Mouse (Mus musculus): ENCODE results near the gene Tomm20l.
"Not testable (repeated sequence)": the region's sequence is repeated elsewhere in the genome, so short reads cannot be mapped to it uniquely, and the experiment has no call there.

Gene Tomm20l

DNA sequence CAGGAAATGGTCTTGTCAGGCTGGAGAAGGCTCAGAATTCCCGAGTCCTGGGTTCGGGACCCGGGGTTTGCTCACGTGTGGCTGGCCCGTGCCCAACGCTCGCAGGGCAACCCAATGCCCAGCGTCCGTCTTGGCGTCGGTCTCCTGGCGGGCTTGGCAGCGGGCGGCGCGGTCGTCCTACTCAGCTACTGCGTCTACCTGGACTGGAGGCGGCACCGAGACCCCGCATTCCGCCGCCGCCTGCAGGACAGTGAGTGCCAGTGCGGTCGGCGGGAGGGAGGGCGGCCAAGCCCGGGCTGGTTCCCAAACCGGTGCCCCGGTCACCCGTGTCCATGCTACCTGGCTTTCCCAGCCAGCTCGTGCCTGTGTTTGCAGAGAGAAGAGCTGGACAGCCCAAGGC is at the start of gene Tomm20l:
Tomm20l (plus strand) TSS at position 98 of the 400 bp plus-strand sequence.
- peak in 1 of 2 experiments; percentile 7 for DNase-seq (ENCODE audit: low spot score in 2 of 2)

DNA sequence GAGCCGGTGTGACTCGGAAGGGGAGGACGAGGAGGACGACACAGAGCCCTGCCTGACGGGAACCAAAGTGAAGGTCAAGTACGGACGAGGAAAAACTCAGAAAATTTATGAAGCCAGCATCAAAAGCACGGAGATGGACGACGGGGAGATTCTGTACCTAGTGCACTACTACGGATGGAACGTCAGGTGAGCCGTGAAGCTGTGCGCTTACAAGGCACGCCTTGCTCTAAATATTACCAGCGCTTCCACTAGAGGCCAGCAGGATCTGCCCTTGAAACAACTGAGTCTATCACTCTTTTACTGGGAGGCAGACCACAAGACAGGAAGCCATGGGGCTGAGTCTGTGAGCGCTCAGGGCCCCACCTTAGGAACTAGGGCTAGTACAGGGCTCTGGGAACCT is 41.4 kb upstream of the Tomm20l start:
- DNase-seq (ENCODE audit: low spot score in 2 of 2): no peak

DNA sequence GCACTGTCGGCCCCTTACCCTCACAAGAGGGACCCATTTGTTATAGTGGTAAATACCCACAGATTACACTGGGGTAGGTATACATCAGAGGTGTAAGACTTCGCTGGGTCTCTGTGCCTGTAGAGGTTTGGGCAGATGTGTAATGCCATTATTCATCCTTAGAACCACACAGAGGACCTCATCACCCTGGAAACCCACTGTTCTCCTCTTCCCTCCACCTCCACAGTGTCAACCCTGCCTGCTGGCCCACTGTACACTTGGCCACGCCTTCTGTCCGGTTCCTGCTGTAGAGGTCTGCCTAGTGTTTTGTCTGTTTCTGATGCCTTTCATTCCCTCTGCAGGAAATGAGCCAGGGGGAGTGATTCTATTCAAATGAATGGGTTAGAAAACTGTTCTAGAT is 39.2 kb upstream of the Tomm20l start:
- no peak for DNase-seq (ENCODE audit: low spot score in 2 of 2)

DNA sequence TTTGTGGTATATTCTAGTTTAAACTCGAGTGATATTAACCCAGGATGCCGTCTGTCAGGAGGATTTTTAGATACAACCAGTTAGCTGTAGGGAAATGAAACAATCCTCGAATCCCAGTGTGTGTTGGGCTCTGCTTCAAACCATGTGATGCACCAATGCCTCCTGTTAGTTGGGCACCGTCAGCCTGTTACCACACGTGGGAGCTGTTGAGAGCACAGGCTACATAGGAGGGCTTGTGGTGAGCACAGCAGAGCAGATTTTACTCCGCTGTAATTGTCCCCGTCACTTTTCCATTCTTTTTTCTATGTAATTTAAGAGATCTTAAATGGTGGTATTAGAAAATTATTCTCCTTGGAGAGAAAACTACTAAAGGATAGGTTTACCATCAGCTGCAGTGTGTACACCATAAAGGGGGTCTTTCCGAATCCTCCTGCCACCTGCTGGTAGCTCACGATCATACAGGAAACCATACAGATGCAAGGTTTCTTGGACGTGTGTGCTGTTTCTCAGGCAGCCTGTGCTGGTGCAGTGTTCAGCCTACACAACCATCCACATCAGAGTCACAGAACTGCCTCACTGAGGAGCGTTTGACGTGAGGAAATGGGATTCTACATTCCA is 38.0 kb upstream of the Tomm20l start:
- no peak for DNase-seq (ENCODE audit: low spot score in 2 of 2)

DNA sequence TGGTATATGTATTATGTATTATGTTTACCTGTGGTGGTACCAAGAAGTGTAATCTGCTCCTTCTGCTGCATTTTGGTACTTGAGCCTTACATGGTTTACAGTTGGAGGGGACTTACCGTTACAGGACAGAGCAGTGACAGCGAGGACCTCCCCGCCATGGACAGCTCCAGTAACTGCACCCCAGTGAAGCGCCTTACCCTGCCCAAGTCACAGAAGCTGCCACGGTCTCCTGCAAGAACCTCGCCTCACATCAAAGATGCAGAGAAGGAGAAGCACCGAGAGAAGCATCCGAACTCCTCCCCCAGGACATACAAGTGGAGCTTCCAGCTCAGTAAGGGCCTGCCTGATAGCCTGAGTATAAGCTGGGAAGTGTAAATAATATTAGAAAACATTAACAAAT is 24.9 kb upstream of the Tomm20l start:
- DNase-seq (ENCODE audit: low spot score in 2 of 2): no peak

DNA sequence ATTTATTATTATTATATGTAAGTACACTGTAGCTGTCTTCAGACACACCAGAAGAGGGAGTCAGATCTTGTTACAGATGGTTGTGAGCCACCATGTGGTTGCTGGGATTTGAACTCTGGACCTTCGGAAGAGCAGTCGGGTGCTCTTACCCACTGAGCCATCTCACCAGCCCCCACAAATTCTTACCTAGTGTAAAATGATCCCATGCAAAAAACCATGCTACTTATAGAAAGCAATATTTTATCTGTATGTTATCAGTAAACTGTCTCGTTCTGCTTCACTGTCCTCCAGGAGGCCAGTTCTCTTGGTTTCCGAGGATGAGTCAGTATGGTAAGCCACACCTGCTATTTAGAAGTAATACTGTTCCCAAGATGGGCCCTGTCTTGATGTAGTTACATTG is 7.0 kb upstream of the Tomm20l start:
- DNase-seq (ENCODE audit: low spot score in 2 of 2): not testable (repeated sequence)

DNA sequence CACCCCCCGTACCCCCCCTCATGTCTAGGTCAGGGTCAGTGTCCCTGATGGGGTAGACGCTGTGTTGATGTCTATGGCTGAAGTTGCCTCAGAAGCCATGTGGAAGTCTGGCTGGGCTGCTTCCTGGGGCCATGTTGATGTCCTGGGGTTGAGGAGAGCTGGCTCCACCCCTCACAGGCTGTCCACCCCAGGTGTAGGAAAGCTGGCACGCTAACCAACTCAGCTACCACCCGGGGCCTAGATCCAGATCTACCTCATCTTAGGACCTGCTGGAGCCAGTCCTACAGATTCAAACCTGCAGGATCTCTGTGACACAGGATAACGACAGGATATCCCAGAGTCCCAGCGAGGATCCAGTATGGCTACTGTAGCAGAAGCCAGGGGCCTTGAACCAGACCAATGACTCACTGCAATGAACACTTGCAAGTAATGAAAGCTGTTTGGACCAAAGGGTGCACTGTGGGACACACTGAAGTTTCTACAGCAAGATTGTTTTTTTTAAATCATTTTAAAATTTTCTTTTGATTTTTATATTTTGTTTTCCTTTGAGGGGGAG is 3.9 kb upstream of the Tomm20l start:
- DNase-seq (ENCODE audit: low spot score in 2 of 2): no peak

DNA sequence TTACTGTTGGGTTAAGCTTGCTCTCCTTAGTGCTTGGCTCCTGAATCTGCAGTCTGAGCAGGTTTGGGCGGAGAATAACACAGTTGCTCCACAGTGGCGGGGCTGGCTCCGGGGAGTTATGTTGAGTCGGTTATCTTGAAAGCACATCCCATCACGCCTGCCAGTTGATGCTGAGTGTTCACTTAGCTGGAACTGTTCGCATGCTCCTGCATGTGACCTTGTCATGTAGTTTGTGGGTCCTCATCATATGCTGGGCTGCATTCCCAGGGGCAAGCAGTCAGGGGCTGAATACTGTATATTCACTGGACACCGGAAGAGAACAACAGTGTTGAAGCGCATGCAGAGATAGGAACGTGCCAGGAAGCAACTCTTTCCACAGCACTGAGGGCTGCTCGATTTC is 1.8 kb downstream of the Tomm20l start:
- DNase-seq (ENCODE audit: low spot score in 2 of 2): no peak

DNA sequence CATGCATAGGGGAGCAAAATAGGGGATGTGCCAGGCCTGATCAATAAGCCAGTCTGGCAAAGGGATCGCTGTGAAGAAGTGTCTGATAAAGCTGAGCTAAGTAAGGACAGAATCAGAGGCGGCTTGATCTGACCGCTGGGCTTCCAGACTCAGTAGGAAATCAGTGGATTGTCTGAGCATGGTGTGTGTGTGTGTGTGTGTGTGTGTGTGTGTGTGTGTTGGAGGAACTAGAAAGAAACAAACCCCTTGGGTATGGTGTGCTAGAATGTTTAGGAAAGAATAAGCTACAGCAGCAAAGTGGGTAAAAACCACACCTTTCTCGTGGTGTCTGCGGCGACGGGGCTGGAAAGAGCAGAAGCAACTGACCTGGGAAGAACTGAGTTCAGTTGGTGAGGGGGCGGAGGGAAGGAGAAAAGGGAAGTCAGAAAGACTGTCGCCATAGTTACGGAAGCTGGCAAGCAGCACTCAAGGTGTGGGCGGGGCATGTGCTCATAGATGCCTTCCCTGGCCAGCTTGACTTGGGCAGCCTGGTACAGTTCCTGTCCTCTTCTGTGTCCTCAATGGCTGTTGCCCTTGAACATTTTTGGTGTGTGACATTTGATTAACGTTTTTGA is 2.6 kb downstream of the Tomm20l start:
- DNase-seq (ENCODE audit: low spot score in 2 of 2): peak in 1 of 2 experiments; percentile 6

DNA sequence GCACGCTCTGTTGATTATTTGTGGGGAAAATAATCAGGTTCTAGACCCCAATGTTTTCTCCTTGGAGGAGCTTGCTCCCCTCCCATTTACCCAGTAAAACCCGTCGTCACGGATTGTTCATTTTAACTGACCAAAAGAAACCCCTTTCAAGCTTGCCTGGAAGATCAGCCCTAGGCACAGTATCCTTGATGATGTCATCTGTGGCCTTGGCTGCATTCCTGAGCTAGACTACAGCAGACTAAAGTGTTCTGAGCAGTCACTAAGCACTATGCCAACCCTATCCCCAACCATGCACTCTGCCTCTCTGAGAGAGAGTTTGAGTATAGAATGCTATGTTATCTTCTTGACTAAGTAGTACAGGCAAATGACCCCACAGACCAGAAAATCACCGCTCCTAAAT is 5.2 kb downstream of the Tomm20l start:
- no peak for DNase-seq (ENCODE audit: low spot score in 2 of 2)

DNA sequence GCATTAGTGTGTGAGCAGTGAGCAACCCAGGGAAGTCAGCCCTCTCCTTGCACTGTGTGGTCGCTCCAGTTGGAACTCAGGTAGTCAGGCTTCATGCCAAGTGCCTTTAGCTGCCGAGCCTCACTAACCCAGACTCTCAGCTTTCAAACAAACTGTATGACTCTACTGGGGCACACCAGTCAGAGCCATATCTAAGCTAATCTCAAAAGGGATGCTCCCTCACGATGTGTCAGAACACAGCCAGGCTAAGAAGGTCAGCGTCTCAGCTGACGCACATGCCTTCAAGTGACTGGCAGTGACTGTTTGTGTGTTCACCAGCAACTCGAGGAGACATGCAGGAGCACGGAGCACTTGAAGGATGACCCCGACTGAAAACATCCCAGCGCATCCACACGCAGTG is 11.5 kb downstream of the Tomm20l start:
- no peak for DNase-seq (ENCODE audit: low spot score in 2 of 2)

DNA sequence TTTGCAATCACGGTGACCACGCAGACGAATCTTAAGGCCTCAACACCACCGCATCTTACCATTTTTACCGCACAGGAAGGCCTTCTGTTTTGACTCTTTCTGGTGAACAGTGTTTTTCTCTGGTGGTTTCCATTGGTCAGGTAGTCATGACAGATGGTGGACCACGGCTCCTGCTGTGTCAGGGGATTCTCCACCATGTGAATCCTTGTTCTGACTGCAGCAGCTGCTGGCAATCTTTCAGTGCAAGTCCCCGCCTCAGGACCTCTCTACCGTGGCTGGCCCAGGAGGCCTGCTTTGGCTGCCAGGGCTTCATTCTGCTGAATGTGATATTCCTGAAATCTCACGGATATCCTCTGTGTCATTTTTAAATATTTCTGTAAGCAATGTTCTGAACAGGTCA is 12.1 kb downstream of the Tomm20l start:
- no peak for DNase-seq (ENCODE audit: low spot score in 2 of 2)

DNA sequence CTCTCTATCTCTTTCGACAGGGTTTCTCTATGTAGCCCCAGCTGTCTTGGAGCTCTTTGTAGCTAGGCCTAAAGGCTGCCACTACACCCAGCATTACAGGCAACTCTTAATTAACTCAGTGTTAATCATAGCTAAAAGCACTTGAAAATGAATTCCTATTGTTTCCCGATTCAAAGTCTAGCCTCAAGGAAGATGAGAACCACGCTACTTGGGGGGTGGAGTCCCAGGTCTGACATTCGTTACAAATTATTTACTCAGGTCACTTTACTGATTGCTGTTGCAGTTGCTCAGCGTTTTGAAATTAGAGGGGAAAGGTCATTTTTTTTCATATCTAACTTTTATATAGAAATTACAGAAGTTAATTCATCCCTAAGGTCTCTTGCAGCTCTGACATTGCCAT is 24.4 kb downstream of the Tomm20l start:
- DNase-seq (ENCODE audit: low spot score in 2 of 2): no peak

DNA sequence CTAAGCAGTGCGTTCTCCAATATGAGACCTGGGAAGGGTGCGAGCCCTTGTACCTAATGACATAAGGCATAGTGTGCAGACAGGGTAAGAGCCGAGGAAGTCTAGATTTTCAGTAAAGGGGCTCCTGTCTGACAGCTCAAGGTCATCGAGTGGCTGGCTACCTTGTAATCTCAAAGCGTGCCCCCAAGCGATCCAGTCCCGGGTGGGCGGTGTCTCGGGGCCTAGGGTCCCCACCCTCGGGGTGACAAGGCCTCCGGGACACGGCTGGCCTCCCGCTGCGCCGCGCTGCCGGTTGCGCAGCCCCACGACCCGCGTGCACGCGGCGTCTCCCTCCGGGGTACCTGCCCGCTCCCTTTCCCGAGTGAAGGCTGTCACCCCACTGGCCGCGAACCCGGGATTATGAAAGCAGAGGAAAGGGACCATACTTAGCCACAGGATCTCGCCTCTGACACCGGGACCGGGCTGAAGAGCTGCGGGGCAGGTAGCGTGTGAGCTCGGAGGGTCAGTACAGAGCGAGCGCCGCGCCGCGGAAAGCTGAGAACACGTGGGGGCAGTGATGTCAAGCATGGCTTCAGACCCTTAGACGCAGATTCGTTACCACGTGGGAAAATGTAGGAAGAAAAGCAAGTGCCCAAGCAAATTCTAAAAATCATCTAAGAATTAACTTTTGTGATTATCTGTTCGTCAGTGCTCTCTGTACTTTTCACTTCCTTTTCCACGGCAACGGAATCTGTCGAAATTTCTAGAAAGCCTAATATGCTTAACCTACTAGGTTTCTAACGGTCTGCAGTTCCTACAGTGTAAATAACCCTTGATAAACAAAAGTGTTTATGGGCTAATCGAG is 25.1 kb downstream of the Tomm20l start, which contains the start of the genes Timm9 and 2700049A03Rik:
Timm9 (minus strand) TSS at position 555 of the 844 bp plus-strand sequence.
2700049A03Rik (plus strand) TSS at position 719 of the 844 bp plus-strand sequence.
- peak; percentile 72 to 88 for DNase-seq (ENCODE audit: low spot score in 2 of 2)

DNA sequence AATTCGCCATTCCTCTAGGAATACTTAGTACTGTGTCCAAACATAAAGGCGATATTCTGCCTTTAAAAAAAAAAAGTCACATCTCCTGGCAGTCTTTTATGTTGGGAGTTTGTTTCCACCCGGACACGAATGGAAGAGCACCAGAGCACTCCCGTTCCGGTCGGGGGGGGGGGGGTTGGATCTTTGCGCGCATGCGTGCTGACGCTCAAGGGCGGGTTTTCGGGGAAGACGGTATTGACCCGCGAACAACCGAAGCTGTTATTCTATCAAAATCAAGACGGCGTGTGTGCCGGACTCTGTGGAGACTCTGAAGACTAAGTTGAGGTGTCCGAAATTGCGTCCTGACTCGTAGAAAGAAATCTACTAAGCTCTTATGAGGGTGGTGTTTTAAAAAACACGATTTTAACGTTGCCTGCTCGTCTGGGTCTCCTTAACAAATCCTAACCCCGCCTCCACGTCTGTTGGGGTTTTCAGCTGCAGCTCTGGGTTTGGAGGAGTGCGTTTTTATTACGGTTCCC is 25.8 kb downstream of the Tomm20l start:
- peak; percentile 74 to 79 for DNase-seq (ENCODE audit: low spot score in 2 of 2)

DNA sequence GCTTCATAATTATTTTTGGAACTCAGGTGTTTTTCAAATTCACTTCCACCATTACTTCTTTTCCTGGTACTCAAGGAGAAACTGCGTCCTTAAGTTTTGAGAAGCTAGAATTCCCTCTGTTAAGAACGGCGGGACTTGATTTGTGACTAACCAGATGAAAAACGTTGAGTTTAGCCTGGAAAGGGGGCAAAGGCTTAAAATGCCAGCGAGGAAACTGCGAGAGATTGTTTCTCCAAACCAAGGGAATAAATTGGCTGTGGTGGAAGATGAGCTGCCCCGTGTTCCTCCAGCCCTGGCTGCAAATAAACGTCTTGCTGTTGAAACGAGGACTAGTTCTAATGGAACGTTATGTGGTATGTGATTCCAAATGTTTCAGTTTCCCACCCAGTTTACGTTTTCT is 26.5 kb downstream of the Tomm20l start:
- DNase-seq (ENCODE audit: low spot score in 2 of 2): no peak

DNA sequence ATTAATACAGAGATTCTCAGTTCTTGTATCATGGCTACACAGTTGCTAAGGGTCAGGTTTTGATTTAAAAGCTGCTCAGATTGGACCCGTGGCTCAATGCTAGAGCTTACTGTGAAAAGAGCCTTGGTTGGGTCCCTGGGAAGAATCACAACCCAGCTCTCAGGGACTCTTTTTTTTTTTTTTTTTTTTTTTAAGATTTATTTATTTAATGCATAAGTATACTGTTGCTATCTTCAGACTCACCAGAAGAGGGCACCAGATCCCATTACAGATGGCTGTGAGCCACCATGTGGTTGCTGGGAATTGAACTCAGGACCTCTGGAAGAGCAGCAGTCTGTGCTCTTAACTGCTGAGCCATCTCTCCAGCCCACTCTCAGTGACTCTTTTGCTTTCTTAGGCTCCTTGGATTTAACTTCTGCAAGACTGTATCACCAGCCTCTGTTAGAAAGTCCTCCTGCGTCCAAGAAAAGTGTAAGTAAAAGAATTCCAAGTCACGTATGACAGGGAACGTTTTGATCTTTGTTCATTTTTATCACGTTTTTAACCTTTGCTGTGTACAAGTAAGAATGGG is 28.1 kb downstream of the Tomm20l start:
- DNase-seq (ENCODE audit: low spot score in 2 of 2): no peak

DNA sequence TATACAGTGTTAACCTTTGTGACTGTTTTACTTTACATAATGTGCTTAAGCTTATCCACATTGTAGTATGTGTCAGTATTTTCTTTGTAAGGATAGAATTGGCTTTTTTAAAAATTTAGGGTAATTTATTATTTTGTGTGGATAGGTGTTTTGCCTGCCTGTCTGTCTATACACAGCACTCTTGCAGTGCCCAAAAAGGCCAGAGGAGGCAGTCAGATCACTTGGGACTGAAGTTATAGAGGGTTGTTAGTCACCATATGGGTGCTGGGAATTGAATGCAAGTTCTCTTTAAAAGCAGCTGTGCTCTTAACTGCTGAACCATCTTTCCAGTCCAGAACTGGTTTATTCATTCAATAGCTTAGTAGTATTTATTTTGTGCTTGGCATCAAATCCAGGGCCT is 30.0 kb downstream of the Tomm20l start:
- no peak for DNase-seq (ENCODE audit: low spot score in 2 of 2)

DNA sequence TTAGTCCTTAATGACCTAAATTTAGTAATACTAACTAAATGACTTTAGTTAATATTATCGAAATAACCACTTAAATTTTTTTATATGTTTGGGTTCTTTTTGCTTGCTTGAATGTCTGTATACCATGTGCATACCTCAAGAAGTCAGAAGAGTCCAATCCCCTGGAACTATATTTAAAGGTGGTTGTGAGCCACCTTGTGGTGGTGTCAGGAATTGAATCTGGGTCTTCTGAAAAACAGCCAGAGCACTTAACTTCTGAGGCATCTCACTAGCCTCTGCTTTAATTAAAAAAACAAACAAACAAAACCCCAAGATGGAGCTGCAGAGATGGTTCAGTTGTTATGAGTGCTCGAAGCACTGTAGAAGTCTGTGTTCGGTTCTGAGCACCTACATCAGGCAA is 36.4 kb downstream of the Tomm20l start:
- DNase-seq (ENCODE audit: low spot score in 2 of 2): peak in 1 of 2 experiments; percentile 9

DNA sequence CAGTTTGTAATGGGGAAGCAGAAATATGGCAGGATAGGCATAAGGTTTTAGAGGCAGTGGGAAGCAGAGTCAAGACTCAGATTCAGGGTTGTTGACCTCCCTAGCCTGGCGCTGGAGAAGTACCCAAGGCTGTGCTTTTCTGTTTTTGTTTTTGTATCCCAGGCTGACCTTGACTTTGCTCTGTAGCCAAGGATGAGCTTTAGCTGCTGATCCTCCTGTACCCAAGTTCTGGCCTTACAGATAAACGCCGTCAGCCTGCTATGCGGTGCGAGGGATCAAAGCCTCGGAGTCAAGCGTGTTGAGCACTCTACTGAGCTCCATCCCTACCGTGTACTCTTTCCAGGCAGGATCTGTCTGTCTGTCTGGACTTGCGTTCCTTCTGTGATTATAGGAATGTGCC is 37.6 kb downstream of the Tomm20l start:
- no peak for DNase-seq (ENCODE audit: low spot score in 2 of 2)

DNA sequence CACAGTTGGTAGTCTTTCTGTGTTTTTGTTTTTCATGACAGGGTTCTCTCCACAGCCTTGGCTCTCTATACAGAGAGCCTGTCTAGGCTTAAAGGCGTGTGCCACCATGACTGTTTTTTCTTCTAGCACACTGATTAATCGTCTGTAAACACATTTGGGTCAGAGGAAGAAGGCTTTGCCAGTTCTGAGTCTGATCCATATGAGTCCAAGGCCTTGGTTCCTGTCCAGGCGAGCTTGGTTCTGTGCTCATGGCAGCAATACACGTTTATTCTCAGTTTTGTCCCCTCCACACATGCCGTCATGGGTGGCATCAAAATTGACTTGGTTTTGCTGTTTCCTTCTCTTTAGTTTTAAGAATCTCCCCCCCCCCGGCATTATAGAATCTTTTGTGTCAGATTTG is 38.2 kb downstream of the Tomm20l start:
- DNase-seq (ENCODE audit: low spot score in 2 of 2): no peak

DNA sequence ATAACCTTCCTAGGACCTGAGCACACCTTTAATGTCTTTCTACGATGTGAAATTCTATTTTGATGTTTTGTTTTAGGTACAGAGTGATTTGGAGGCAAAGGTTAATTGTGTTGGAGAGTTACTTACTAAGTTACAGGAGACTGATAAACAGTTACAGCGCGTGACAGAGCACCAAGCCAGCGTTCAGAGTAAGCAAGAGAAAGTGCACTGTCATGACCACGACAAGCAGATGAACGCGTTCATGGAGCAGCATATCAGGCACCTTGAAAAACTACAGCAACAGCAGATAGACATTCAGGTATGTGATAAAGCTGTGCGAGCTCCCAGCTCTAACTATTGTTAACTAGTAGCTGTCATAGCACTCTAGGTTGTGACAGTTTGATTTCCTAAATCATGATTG is 38.9 kb downstream of the Tomm20l start:
- DNase-seq (ENCODE audit: low spot score in 2 of 2): no peak

All from heart, adult 9 months (tissue).